Comparison of ENCODE assay signal across 18 mouse cellular contexts in genomic region chr12:6211266-6211665, GRCm38 (mm10).
DNase-seq lines count a peak whose midpoint lies in the region; TF ChIP-seq lines count a peak whose summit lies in the region.
"Had no signal": no experiment of that assay in that cellular context is flagged by ENCODE, and none has a peak within 500 bp of the region (broad histone marks: within the 10 kb centered on the region; RNA-seq: fewer than 3 reads in every experiment).

No protein-coding gene starts in this region.

- TF ChIP-seq CTCF in gastrocnemius, adult 2 months (IDR thresholded peaks at IDR 0.05): no peak

- DNase-seq in layer of hippocampus, adult 11-12 months (ENCODE audit: low spot score): peak; percentile 26
- DNase-seq in layer of hippocampus, postnatal 10 days (ENCODE audit: low spot score in 2 of 2): no peak
- peak; percentile 11 to 46 for DNase-seq in layer of hippocampus, adult 8-10 months (ENCODE audit: low spot score in 2 of 2)
- peak; percentile 71 to 76 for DNase-seq in left cerebral cortex, postnatal 36 days (ENCODE audit: low spot score in 2 of 2)
- DNase-seq in urinary bladder, postnatal 10 days (ENCODE audit: low spot score): no peak
- DNase-seq in gastrocnemius, adult 2 months: no peak
- no peak for DNase-seq in thymus, adult 18-20 months
- DNase-seq: cerebellum, adult 11 months; gastrocnemius, postnatal 14 days; heart, postnatal 14 days; kidney, adult 8-10 months; liver; lung, adult 18-20 months; midbrain, embryonic 14.5 days had no signal

- no peak overlapping the region for H3K4me3 ChIP-seq in gastrocnemius, adult 2 months
- H3K4me3 ChIP-seq: embryonic facial prominence, embryonic 13.5 days; heart, embryonic 10.5 days; hindbrain, embryonic 15.5 days had no signal

- intact Hi-C loops in left cerebral cortex, postnatal 36 days (cut with DNase I): no loop called here
- intact Hi-C loops in gastrocnemius, adult 2 months (cut with DNase I): no loop called here

- no peak overlapping the region for H3K27ac ChIP-seq in gastrocnemius, adult 2 months
- H3K27ac ChIP-seq: embryonic facial prominence, embryonic 13.5 days; heart, embryonic 10.5 days; hindbrain, embryonic 15.5 days; macrophage had no signal

Comparison
In these comparisons a context has a peak if more than half of its experiments do, and no peak if none do; other contexts are left out.
1. DNase-seq: peak in layer of hippocampus, adult 11-12 months (single experiment), layer of hippocampus, adult 8-10 months (2 of 2) and left cerebral cortex, postnatal 36 days (2 of 2); none in layer of hippocampus, postnatal 10 days (0 of 2), urinary bladder, postnatal 10 days (single experiment), gastrocnemius, adult 2 months (single experiment) and thymus, adult 18-20 months (0 of 2).